Mouse (Mus musculus) lung, postnatal 4 days (tissue): ENCODE measurements around the gene Ntn1.

ENCODE experiments used
- DNase-seq, 2 experiments: peaks; one replicate each; pipeline ENCODE4 v3.0.0; 2021

Ntn1 gene

DNA sequence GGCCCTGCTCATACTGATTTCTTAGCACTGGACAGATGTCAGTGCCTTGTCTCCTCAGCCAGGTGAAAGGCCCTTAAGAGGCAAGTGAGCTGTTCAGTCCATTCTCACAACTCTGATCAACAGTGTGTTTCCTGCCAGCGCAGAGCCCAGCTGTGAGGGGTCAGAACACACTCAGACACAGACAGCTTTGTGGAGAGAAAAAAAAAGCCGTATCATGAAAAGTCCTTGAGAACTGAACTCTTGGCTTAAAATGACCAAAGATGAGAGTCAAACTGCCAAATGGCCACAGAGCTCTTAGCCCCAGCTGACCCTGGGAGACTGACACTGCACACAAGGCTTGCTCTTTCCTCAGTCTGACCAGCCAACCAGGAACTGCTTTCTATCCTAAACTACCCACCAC is 192.6 kb downstream of the Ntn1 start:
- DNase-seq, result peak; percentile 39 to 72

DNA sequence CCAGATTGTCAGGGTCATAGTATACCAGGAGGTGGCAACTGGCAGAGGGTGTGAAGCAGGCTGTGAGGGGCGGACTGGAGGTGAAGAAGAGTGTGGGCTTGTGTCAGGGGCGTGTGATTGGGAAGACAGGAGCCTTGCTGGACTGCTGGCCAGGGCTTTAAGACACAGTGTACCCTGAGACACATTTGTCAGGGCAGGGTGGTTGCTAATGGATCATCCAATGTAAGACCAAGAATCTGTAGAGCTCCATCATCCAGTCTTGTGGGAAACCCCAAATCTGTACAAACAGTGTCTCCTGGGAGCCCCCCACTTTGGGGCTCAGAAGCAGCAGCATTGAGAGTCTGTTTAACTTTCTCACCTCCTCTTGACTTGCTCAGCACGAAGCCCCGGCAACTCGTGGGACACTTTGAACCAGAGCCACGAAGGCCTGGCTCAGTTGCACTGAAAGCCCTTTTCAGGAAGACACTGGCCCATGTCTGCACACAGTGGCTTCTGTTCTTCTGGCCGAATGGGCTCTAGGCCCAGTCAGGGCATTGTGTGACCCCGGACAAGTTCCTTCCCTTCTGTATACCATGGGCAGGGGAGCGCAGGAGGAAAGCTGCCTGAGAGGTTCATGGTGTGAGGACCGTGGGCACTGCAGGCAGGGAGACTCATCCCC is 194.9 kb downstream of the Ntn1 start:
- no peak for DNase-seq

DNA sequence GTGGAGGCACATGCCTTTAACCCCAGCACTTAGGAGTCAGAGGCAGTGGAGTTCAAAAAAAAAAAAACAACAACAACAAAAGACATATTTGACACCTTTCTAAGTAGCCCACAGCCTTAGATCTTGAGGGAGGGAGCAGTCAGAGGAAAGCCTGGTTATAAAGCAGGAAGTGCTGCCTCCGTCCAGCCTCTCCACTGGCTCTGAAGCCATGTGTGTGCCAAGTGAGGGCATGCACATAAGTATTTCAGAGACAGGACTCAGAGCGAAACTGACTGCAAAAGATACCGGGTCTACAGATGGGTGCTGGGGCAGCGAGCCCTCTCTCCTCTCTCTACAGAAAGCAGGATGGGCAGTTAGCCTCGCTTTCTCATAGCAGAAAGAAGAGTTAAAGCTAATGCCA is 196.2 kb downstream of the Ntn1 start:
- no peak for DNase-seq

DNA sequence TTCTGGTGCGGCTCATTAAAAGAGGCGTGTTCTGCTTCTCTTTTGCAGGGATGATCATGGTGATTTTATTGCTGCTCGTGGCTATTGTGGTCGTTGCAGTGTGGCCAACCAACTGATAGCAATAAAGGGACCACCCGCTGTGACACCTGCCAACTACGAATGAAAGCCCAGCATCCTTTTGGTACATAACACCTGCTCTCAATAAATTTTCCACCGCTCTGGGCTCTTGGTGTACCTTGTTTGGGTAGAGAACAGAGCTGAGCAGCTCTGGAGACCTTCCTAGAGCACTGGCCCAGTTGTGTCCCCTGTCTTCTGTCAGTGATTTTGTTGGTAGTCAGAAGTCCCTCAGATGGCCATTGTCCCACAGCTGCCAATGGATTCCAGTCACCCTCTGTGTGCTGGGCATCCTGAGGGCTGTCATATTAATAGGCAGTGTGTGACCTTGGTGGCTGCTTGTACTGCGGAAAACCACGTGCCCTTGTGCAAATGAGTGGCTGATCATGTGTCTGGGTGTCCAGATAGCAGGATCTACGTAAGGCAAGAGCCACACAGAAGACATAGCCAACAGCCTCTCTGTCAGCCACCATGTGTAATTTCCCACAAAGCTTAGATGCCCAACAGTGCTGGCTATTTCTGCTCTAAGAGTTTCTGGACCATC is 196.8 kb downstream of the Ntn1 start:
- DNase-seq, result no peak

DNA sequence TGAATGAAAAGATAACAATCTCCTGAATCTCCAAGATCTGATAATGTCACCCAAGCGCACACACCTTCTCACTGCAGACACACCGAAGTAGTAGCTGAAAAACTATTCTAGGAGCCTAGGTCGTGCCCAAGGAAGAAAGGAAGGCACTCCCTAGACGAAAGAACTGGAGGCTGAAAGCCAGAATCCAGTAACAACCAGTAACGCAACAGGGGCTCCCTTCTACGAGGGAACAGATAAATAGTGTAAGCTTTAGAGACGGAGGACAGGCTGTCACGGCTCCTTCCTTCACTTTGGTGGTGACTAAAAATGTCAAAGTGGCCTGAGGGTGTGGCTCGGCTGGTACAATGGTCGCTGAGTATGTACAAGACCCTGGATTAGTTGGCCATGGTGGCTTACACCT is 198.1 kb downstream of the Ntn1 start:
- no peak for DNase-seq

DNA sequence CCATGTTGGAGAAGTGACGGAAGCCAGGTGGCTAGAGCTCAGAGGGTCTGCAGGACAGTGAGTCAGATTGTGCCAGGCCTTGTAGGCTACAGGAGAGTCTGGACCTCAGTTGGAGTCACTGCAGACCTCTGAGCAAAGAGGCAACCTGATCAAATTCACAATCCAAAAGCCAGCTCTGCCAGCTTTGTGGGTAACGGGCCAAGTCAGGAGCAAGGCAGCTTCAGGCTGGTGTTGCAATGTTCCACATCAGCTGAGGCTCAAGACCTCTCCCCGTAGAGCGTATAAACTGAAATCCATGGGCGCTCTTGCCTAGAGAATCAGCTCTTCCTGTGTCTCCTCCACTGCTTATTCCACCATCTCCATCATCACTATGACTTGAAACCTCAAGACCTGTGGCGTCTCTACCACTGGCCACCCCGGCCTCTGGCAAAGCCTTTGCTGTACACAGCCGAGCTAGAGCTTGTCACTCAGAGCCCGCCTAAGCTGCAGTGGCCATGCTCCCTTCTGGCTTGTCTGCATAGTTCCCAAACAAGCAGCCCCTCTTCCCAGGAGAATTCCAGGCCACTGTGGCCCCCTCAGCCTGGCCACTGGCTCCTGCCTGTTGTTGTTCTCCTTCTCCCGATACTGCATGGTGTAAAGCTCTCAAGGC is 198.7 kb downstream of the Ntn1 start:
- no peak for DNase-seq

DNA sequence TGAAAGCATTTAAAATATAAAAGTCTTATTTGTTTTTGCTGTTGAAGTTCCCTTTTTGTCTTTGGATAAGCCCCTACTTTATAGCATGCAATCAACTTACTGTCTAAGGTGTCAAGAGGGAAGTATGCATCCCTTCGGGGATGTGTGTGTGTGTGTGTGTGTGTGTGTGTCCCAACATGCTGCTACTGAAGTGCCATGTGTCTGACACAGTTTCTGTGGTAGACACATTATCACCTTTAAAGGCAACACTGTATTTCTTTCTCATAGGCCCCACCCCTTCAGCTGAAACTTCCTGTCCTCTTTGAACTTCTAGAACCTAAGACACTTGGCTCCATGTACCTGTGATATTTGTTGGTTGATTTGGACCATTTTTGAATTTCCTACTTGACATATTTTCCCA is 199.6 kb downstream of the Ntn1 start:
- no peak for DNase-seq

DNA sequence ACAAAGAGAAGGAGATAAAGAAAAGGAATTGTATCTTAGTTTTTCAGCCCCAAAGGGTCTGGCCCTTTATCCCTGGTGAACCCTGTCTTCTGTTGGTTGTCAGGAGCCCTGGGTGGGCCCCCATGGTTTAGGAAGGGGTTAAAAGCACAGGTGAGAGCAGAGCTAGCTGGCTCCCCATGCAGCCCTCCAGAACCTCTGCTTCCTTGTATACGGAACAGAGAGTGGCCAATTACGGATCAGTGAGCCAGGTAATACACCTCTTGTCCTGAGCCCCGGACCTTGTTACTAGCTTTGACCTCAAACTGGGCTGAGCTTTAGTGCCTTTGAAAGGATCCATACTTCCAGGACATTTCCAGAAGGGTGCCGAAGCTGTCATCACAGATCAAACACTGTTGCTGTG is 200.1 kb downstream of the Ntn1 start:
- no peak for DNase-seq

DNA sequence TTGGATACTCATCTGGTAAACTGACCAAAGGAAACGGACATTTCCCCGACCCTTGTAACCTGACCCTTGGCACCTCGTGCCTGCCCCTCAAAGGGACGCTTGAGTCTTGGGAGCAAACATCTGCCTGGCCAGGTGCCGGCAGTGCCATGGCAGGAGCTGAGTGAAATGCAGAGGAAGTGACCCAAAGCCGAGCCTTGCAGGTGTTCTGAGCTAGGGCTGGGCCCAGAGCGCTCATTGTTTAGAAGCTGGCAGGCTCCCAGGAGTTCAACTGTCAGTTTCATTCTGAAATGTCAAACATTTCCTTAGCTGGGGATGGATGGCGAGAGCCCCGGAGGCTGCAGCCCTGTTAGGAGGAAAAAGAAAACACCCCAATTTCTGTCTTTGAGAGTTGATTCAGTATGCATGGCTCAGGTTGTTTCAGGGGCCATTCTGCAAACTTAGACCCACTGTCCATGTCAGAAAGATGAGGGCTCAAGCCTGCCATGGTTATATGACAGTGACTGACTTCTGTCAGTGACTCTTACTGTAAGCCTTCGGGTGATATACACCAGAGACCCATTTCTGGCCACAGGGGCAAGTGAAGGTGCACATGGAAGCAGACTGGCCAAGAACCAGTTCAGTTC is 200.7 kb downstream of the Ntn1 start:
- DNase-seq, result peak; percentile 44 to 55

DNA sequence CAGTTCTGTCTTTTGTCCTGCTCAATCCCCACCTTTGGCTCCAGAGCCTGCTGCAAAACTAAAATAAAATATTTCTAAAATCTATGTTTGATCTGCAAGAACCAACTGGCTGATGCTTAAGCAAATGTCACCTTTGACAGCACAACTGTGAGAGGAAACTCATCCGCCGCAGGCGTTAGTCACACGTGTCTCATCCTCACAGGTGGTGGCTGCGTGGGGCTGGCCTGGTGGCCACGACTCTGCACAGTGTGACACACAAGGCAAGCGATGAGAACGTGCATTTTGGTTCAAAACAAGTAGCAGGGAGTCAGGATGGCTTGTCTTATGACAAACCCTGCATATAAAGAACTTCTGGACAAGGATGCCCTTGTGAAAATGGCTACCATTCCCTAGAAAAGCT is 201.5 kb downstream of the Ntn1 start:
- no peak for DNase-seq

DNA sequence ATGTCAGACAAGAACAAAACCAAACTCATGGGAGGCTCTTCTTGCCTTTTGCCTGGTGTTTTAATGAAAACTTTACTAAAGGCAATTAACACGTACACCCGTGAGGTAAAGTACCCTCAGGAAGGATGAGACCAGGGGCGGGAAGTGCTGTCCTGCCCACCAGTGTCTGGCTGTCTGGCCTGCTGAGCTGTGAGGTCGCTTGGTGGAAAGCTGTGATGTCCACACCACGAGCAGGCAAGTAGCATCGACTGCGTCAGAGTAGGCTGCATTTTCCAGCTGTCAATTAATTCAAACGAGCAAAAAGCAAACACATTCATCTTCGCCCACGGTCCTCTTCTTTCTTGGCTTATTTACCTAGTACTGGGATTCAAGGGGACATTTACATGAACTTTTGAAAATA is 201.9 kb downstream of the Ntn1 start:
- no peak for DNase-seq

DNA sequence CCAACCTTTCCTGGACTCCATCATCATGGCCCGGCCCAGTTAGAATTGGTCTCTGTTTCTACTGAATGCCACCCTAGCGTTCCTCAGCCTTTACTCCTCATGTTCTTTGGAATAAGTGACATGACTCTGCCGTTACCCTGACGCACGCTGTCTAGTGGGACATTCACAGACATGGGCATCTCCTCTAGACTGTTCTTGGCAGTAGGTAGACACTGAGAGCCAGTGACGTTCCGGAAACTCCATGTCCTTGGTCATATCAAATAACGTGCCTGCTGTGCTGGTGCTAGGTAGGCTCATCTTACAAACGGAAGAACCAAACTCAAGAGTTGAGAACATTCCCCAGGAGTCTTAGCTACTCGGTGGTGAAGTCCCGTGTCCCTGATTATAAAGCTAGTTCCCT is 203.2 kb downstream of the Ntn1 start:
- DNase-seq, result no peak

DNA sequence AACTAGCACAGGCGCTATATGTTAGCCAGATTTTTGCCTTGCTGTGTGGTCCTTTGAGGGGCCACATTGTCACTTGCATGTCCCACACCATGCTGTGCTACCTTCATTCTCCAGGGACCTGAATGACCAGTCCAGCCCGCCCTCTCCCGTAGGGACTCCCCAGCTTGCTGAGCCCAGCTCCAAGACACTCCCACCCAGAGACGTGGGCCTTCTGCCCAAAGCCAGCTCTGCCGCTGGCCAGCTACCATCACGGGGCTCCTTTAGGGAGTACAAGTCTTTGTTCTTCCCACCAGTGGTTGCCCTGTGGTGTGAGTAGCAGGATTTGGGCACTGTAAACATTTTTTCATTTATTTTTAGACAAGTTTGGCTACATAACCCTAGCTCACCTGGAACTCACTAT is 204.1 kb downstream of the Ntn1 start:
- DNase-seq, result peak in 1 of 2 experiments; percentile 51

DNA sequence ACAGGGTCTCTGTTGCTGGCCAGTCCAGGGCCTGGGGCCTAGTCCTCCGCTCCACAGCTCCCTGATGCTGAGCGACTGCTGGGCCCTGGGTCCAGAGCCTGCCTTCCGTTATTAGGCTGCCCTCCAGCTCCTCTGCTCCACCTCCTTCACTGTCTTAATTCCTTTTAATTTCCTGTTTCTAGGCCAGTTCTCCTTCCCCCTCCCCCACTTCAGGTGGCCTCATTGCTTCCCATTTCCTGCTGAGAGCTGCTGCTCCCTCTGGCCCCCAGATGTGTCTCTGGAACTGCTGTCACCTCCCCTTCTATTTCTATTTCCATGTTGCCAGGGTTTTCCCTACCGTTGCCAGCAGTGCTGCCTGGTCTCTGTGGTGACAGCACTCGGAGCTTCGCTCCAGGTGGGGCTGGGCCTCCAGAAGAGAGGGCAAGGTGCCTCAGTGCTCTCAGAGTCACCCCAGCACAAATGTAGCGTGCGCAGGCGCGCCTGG is 204.9 kb downstream of the Ntn1 start:
- DNase-seq, result no peak

DNA sequence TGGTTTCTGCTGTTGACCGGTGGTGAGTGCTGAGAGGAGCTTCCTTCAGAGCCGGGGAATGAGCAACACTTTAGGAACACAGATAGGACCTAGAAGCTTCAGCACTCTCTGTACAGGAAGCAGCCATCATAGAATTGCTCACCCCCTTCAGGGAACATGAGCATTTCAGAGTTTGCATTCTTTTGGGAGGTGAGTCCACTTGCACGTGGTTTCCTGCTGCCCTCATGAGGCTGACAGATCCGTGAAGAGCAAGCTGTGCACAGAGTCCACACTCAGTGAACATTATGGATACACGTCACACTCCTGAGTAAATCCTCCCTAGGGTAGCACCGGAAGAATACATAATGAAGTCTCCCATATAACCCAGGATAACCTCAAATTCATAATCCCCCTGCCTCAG is 205.5 kb downstream of the Ntn1 start:
- no peak for DNase-seq

DNA sequence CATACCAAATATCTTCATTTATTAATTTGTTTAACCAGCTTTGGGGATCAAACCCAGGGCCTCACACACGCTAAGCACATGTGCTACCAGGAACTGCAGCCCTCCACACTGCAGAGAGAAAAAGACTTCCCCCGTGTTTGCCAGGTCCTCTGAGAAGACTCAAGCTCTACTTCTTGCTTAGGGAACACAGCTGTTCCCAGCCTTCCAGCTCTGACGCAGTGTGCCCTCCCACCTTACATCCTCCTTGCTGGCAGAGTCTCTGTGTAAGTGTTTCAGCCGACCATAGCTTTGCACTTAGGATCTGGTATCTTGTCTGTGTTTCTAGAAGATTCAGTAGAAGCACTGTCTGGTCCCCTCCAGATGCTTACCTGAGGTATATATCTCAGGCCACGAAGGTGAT is 209.8 kb downstream of the Ntn1 start:
- no peak for DNase-seq

DNA sequence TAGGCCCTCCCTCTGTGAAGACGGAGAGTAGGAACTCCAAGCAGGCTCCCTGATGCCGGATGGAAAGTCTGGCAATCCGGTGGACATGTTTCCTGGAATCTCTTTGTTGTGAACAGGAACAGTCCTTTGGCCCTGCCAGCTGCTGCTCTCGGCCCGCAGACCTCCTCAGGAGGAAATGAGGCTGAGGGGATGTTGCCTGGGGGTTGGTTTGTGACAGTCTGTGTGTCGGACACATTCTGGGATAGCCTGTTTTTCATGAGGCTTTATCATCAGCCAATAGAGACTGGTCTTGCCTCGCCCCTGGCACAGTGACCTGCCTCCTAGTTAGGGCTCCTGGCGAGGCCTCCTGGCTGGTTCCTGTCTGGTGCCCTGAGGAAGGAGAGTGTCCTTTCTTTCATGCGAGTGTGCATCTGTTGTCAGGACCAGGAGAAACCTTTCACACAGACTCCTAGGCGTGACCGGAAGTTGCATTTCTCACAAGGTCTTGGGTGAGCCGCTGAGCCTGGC is 211.9 kb downstream of the Ntn1 start:
- DNase-seq, result peak; percentile 61 to 78

DNA sequence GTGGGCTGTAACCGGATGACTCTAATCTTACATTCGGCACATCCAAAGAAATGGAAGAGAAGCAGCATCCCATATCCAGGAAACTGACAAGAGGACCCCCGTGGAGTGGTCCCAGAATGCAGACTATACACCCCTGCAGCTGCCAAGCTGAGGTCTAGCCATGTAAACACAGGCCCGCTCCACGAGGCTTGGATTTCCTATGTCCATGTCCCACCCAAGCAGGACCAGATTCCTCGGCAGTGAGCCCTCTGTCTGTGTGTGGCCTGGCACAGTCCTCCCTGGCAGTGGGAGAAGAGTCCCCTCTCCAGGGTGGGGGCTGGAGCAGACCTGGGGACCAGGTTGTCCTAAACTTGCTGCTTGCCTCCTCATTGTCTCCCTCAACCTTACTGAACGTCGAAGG is 213.4 kb downstream of the Ntn1 start:
- DNase-seq, result peak in 1 of 2 experiments; percentile 71

DNA sequence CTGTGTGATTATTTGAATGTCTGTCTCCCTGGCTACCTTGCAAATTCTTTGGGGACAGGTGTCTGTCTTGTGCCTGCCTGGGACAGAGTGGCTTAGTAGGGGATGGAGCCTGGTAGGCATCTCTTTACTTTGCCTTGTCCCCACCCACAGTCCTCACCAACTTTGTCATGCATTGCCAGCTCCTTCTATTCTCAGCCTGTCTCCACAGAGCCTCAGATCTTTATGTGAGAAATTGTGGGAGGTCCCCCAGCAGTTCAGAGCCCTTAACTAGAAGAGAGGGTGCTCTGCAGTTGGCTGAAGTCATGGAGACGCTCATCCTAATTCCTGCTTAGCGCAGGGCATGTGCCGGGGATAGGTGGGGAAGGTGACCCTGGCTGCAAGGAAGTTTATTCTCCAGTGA is 215.0 kb downstream of the Ntn1 start:
- DNase-seq, result no peak

DNA sequence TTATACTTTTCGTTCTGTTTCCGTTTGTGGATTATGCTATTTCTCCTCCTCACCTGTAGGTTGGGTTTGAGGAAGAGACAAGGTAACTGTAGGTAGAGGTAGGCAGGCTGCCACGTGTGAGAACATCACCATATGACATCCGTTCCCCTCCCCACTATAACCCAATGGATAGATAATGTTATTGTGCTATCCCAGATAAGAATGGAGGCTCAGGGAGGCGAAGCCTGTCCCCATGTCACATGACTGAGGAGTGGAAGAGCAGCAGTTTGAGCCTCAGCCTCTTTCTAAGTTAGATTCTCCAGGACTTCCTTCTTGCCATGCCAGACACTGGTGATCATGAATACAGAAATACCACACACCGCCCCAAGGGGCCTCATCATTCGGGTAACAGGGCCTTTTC is 223.2 kb downstream of the Ntn1 start:
- no peak for DNase-seq

DNA sequence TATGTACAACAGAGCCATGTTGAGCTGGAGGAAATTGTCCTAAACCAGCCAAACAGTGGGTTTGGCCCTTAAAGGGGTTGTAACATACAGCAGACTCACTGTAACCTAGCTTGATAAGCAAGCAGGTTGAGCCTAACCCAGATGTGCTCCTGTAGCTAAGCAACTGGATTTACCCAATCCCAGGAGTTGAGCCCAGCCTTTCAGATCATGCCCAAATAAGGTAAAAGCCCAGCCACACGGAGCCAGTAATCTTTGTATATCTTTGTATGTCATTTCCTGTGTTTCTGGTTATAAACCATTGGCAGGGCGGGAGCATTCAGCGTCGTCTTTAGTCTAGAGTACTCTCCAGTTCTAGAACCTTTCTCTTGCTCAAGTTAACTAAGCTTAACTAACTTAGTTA is 224.1 kb downstream of the Ntn1 start:
- DNase-seq, result peak in 1 of 2 experiments; percentile 33

DNA sequence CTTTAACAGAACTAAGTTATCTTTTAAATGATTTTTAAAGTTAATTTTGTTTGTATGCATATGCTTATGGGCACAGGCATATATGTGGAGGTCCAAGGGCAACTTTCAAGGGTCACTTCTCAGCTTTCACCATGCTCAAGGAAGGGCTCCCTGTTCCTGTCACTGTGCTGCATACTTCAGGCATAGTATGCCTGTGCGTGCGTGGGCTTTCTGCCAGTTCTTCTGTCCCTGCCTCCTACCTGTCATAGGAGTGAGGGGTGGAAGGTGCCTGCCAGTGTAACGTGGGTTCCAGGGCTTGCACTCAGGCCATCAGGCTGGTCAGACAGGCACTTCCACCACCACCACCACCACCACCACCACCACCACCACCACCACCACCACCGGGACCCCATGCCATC is 228.0 kb downstream of the Ntn1 start:
- DNase-seq, result no peak

DNA sequence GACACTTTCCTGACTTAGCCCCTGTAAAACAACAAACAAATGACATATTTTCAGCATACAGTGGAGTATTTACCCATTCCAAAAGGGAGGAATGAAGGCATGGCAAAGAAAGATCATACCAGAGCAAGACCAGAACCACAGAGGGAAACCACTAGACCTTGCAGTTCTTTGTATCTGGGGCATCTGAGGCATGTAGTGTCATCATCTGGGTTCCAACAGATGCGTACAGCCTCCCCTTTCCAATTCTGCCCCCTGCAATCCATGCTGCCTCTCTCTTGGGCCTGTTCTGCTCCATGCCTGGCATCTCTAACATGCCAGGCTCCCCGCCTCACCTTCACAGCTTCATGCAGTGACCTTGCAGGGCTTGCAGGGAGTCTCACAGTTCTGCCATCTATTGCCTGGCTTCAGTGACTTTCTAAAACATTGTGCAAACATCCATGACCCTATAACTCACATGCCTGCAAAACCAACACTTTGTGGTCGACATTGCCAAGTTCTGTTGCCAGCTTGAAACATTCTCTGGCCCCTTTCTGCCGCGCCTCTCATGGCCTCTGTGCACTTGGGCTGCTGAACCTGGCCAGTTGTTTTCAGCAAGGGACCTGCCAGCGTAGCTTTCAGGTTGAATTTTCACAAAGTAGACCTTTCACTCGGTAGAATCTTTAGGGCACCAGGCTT is 228.5 kb downstream of the Ntn1 start:
- no peak for DNase-seq
